Mouse (Mus musculus): ENCODE results near the gene Ppp4r3a. TPM values are rescaled to one million over a fixed set of nuclear protein-coding genes. Genes with fewer than 3 reads are reported as not detected.

The Ppp4r3a gene
- polyA plus RNA-seq, 1 experiment = 60.1 TPM

- Histone ChIP-seq H3K4me3 (ENCODE audit: insufficient read depth, low read length) (no peak overlapping the region), H3K4me1 (ENCODE audit: control insufficient read depth, insufficient read depth, low read length) (no peaks in the 10 kb centered on the region), H3K27ac (ENCODE audit: insufficient read depth, low read depth, low read length) (no peak overlapping the region)
- TF ChIP-seq CTCF (IDR thresholded peaks at IDR 0.05; ENCODE audit: low read depth, low read length) (no peak), POLR2A (IDR thresholded peaks at IDR 0.05; ENCODE audit: borderline replicate concordance, low read depth, low read length) (no peak)
These were observed 43.5 kb downstream of the Ppp4r3a start for GRCm38 (mm10) chr12:101039956-101040355.

GRCm38 (mm10) chr12:101028954-101029731 is 54.4 kb downstream of the Ppp4r3a start, which contains the start of gene Ccdc88c:
Gene Ccdc88c, minus strand, starts transcription at chr12:101029056.
- Histone ChIP-seq H3K27ac (ENCODE audit: insufficient read depth, low read depth, low read length) (no peak within 1 kb of the TSS), H3K4me3 (ENCODE audit: insufficient read depth, low read length) (peak within 1 kb of the TSS; percentile 71), H3K4me1 (ENCODE audit: control insufficient read depth, insufficient read depth, low read length) (no peaks in the 10 kb centered on the region)
- TF ChIP-seq CTCF (IDR thresholded peaks at IDR 0.05; ENCODE audit: low read depth, low read length) (peak; percentile 98), POLR2A (IDR thresholded peaks at IDR 0.05; ENCODE audit: borderline replicate concordance, low read depth, low read length) (no peak; the same call in 1 of the 2 replicates)

GRCm38 (mm10) chr12:101028247-101028953 is 55.1 kb downstream of the Ppp4r3a start:
- H3K27ac ChIP-seq (ENCODE audit: insufficient read depth, low read depth, low read length) = no peak overlapping the region
- H3K4me3 ChIP-seq (ENCODE audit: insufficient read depth, low read length) = peak overlapping the region; percentile 71
- no peaks in the 10 kb centered on the region for H3K4me1 ChIP-seq (ENCODE audit: control insufficient read depth, insufficient read depth, low read length)
- TF ChIP-seq POLR2A (IDR thresholded peaks at IDR 0.05; ENCODE audit: borderline replicate concordance, low read depth, low read length) (no peak), CTCF (IDR thresholded peaks at IDR 0.05; ENCODE audit: low read depth, low read length) (no peak)

GRCm38 (mm10) chr12:101027451-101028246 is 55.9 kb downstream of the Ppp4r3a start:
- Histone ChIP-seq H3K4me1 (ENCODE audit: control insufficient read depth, insufficient read depth, low read length) (no peaks in the 10 kb centered on the region), H3K27ac (ENCODE audit: insufficient read depth, low read depth, low read length) (no peak overlapping the region), H3K4me3 (ENCODE audit: insufficient read depth, low read length) (peak overlapping the region; percentile 71; the same call in 1 of the 2 replicates)
- TF ChIP-seq CTCF (IDR thresholded peaks at IDR 0.05; ENCODE audit: low read depth, low read length) (no peak; the same call in 1 of the 2 replicates), POLR2A (IDR thresholded peaks at IDR 0.05; ENCODE audit: borderline replicate concordance, low read depth, low read length) (no peak)

GRCm38 (mm10) chr12:101026946-101027345 is 56.6 kb downstream of the Ppp4r3a start:
- TF ChIP-seq POLR2A (IDR thresholded peaks at IDR 0.05; ENCODE audit: borderline replicate concordance, low read depth, low read length) (no peak), CTCF (IDR thresholded peaks at IDR 0.05; ENCODE audit: low read depth, low read length) (no peak)
- no peak overlapping the region for H3K27ac ChIP-seq (ENCODE audit: insufficient read depth, low read depth, low read length)
- H3K4me3 ChIP-seq (ENCODE audit: insufficient read depth, low read length) = no peak overlapping the region
- H3K4me1 ChIP-seq (ENCODE audit: control insufficient read depth, insufficient read depth, low read length) = no peaks in the 10 kb centered on the region

GRCm38 (mm10) chr12:101026518-101026917 is 57.0 kb downstream of the Ppp4r3a start:
- Histone ChIP-seq H3K4me1 (ENCODE audit: control insufficient read depth, insufficient read depth, low read length) (no peaks in the 10 kb centered on the region), H3K4me3 (ENCODE audit: insufficient read depth, low read length) (no peak overlapping the region), H3K27ac (ENCODE audit: insufficient read depth, low read depth, low read length) (no peak overlapping the region)
- TF ChIP-seq CTCF (IDR thresholded peaks at IDR 0.05; ENCODE audit: low read depth, low read length) (no peak), POLR2A (IDR thresholded peaks at IDR 0.05; ENCODE audit: borderline replicate concordance, low read depth, low read length) (no peak)

GRCm38 (mm10) chr12:101026025-101026424 is 57.5 kb downstream of the Ppp4r3a start:
- Histone ChIP-seq H3K4me3 (ENCODE audit: insufficient read depth, low read length) (no peak overlapping the region), H3K4me1 (ENCODE audit: control insufficient read depth, insufficient read depth, low read length) (no peaks in the 10 kb centered on the region), H3K27ac (ENCODE audit: insufficient read depth, low read depth, low read length) (no peak overlapping the region)
- TF ChIP-seq POLR2A (IDR thresholded peaks at IDR 0.05; ENCODE audit: borderline replicate concordance, low read depth, low read length) (no peak), CTCF (IDR thresholded peaks at IDR 0.05; ENCODE audit: low read depth, low read length) (no peak)

- TF ChIP-seq CTCF (IDR thresholded peaks at IDR 0.05; ENCODE audit: low read depth, low read length) (no peak), POLR2A (IDR thresholded peaks at IDR 0.05; ENCODE audit: borderline replicate concordance, low read depth, low read length) (no peak)
- H3K4me1 ChIP-seq (ENCODE audit: control insufficient read depth, insufficient read depth, low read length) = no peaks in the 10 kb centered on the region
- H3K27ac ChIP-seq (ENCODE audit: insufficient read depth, low read depth, low read length) = no peak overlapping the region
- no peak overlapping the region for H3K4me3 ChIP-seq (ENCODE audit: insufficient read depth, low read length)
These were observed 58.1 kb downstream of the Ppp4r3a start for GRCm38 (mm10) chr12:101025379-101025778.

GRCm38 (mm10) chr12:101024824-101025223 is 58.7 kb downstream of the Ppp4r3a start:
- Histone ChIP-seq H3K4me1 (ENCODE audit: control insufficient read depth, insufficient read depth, low read length) (no peaks in the 10 kb centered on the region), H3K27ac (ENCODE audit: insufficient read depth, low read depth, low read length) (no peak overlapping the region), H3K4me3 (ENCODE audit: insufficient read depth, low read length) (no peak overlapping the region)
- no peak for TF ChIP-seq CTCF (IDR thresholded peaks at IDR 0.05; ENCODE audit: low read depth, low read length)
- no peak for TF ChIP-seq POLR2A (IDR thresholded peaks at IDR 0.05; ENCODE audit: borderline replicate concordance, low read depth, low read length)

Measured in bone marrow macrophage, adult 2 months (primary cell).